Mouse (Mus musculus): Measurements from ENCODE around the gene Ccdc155. TPM values are rescaled to one million over a fixed set of nuclear protein-coding genes. Genes with fewer than 3 reads are reported as not detected.
"Not testable (repeated sequence)": the region's sequence is repeated elsewhere in the genome, so short reads cannot be mapped to it uniquely, and the experiment has no call there.

Gene Ccdc155
- polyA plus RNA-seq, 1 experiment from 2014 or later, result 0.50 TPM

DNA sequence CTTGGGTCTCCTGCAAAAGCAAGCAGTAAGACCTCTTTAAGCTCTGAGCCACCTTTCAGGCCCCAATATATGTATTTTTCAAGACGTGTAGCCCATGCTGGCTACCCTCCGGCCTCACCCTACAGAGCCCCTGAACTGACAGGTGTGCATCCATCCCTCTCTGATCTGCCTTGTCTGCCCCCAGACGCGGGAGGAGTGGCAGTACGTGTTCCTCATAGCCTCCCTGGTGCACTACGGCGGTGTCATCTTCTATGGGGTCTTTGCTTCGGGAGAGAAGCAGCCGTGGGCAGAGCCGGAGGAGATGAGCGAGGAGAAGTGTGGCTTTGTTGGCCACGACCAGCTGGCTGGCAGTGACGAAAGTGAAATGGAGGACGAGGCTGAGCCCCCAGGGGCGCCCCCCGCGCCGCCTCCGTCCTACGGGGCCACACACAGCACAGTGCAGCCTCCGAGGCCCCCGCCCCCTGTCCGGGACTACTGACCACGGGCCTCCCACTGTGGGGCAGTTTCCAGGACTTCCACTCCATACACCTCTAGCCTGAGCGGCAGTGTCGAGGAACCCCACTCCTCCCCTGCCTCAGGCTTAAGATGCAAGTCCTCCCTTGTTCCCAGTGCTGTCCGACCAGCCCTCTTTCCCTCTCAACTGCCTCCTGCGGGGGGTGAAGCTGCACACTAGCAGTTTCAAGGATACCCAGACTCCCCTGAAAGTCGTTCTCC, 30.0 kb downstream of the Ccdc155 start:
- Histone ChIP-seq H3K27me3 (ENCODE audit: control insufficient read depth, insufficient read depth, low read length) (peaks cover 77% of the 10 kb centered on the region), H3K36me3 (replicated peaks; ENCODE audit: control insufficient read depth, insufficient read depth) (no peaks in the 10 kb centered on the region), H3K4me1 (replicated peaks; ENCODE audit: control insufficient read depth, insufficient read depth, low read length) (0 out of 2 replicates have a peak, but pooled peaks cover 9% of the 10 kb centered on the region), H3K9me3 (ENCODE audit: control insufficient read depth, low read length) (0 out of 2 replicates have a peak, but pooled peaks cover 2% of the 10 kb centered on the region), H3K4me3 (replicated peaks; ENCODE audit: low read length) (no peak overlapping the region), H3K4me2 (replicated peaks) (no peak overlapping the region), H3K9ac (no peak overlapping the region), H3K27ac (no peak overlapping the region)
- 0 out of 2 replicates have a peak, but pooled peaks have one; percentile 34 for ATAC-seq (ENCODE audit: low FRiP score)
- 4% methylated on average over 28 of the region's 29 CpGs for WGBS
- DNase-seq (ENCODE audit: low spot score), result no peak

DNA sequence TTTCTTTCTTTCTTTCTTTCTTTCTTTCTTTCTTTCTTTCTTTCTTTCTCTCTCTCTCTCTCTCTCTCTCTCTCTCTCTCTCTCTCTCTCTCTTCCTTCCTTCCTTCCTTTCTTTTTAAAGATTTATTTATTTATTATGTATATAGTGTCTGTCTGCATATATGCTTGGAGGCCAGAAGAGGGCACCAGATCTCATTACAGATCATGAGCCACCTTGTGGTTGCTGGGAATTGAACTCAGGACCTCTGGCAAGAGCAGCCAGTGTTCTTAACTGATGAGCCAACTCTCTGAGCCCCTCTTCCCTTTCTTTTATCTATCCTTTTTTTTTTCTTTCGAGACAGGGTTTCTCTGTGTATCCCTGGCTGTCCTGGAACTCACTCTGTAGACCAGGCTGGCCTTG, 30.9 kb downstream of the Ccdc155 start:
- H3K4me1 ChIP-seq (replicated peaks; ENCODE audit: control insufficient read depth, insufficient read depth, low read length); H3K27ac ChIP-seq; H3K4me3 ChIP-seq (replicated peaks; ENCODE audit: low read length); ATAC-seq (ENCODE audit: low FRiP score); DNase-seq (ENCODE audit: low spot score); H3K9me3 ChIP-seq (ENCODE audit: control insufficient read depth, low read length); H3K36me3 ChIP-seq (replicated peaks; ENCODE audit: control insufficient read depth, insufficient read depth); H3K4me2 ChIP-seq (replicated peaks); H3K9ac ChIP-seq: not testable (repeated sequence)
- 62% methylated on average over 1 of the region's 1 CpGs for WGBS
- H3K27me3 ChIP-seq (ENCODE audit: control insufficient read depth, insufficient read depth, low read length), result peaks cover 77% of the 10 kb centered on the region

DNA sequence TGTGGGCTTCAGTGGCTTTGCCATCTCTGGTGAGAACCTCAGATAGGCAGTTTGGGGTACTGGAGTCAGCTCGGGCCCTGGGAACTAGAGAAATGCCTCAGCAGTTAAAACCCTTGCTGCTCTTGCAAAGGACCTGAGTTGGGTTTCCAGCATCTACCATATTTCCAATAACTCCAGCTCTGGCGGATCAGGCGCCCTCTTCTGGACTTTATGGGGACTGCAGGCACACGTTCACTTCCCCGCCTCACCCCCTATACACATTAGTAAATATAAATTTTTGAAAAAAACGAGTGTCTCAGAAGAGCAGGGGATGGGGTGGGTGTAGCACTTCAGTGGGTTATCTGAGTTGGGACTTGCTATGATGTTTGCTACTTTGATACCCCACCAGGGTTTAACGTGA, 31.7 kb downstream of the Ccdc155 start:
- 64% methylated on average over 7 of the region's 7 CpGs for WGBS
- DNase-seq (ENCODE audit: low spot score) (no peak), ATAC-seq (ENCODE audit: low FRiP score) (no peak)
- Histone ChIP-seq H3K27ac (no peak overlapping the region), H3K4me1 (replicated peaks; ENCODE audit: control insufficient read depth, insufficient read depth, low read length) (peaks cover 15% of the 10 kb centered on the region; the same call in 1 of the 2 replicates), H3K9me3 (ENCODE audit: control insufficient read depth, low read length) (0 out of 2 replicates have a peak, but pooled peaks cover 6% of the 10 kb centered on the region), H3K4me3 (replicated peaks; ENCODE audit: low read length) (no peak overlapping the region), H3K27me3 (ENCODE audit: control insufficient read depth, insufficient read depth, low read length) (peaks cover 77% of the 10 kb centered on the region), H3K4me2 (replicated peaks) (no peak overlapping the region), H3K9ac (no peak overlapping the region), H3K36me3 (replicated peaks; ENCODE audit: control insufficient read depth, insufficient read depth) (no peaks in the 10 kb centered on the region)

DNA sequence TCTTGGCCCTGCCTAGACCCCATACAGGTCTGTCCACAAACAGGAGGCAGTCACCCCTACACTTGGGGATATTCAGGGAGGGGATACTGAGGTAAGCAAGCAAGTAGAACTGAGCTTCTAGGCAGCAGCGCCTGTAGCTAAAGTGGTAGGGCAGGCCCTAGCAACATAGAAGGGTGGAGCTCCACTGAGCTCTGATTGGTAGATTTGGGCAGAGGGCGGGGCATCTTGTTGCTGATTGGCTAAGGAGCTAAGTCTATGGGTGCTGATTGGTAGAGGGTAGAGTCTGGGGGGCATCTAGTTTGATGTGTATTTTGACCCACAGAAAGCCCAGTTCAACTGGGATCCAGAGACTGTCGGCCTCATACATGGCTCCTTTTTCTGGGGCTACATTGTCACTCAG, 35.2 kb downstream of the Ccdc155 start:
- DNase-seq (ENCODE audit: low spot score) (no peak), ATAC-seq (ENCODE audit: low FRiP score) (no peak)
- H3K4me2 ChIP-seq (replicated peaks), result no peak overlapping the region
- 90% methylated on average over 3 of the region's 3 CpGs for WGBS
- peaks cover 77% of the 10 kb centered on the region for H3K27me3 ChIP-seq (ENCODE audit: control insufficient read depth, insufficient read depth, low read length)
- H3K4me3 ChIP-seq (replicated peaks; ENCODE audit: low read length), result no peak overlapping the region
- H3K4me1 ChIP-seq (replicated peaks; ENCODE audit: control insufficient read depth, insufficient read depth, low read length), result peaks cover 10% of the 10 kb centered on the region; the same call in 1 of the 2 replicates
- no peak overlapping the region for H3K27ac ChIP-seq
- H3K9me3 ChIP-seq (ENCODE audit: control insufficient read depth, low read length), result 0 out of 2 replicates have a peak, but pooled peaks cover 6% of the 10 kb centered on the region
- no peaks in the 10 kb centered on the region for H3K36me3 ChIP-seq (replicated peaks; ENCODE audit: control insufficient read depth, insufficient read depth)
- H3K9ac ChIP-seq, result no peak overlapping the region

DNA sequence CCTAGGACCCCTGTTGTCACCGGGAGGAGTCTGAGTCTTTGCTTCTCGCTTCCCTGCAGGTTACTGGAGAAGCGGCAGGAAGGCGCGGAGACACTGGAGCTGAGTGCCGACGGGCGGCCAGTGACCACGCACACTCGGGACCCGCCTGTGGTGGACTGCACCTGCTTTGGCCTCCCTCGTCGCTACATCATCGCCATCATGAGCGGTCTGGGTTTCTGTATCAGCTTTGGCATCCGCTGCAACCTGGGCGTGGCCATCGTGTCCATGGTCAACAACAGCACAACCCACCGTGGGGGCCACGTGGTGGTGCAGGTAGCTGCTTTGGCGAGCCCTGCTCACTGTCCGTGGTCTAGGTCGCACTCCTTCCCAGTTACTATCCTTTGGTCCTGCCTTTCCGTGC, 36.0 kb downstream of the Ccdc155 start:
- H3K4me3 ChIP-seq (replicated peaks; ENCODE audit: low read length), result 0 out of 2 replicates have a peak overlapping the region, but pooled peaks have one; percentile 6
- no peak overlapping the region for H3K27ac ChIP-seq
- no peak overlapping the region for H3K9ac ChIP-seq
- H3K36me3 ChIP-seq (replicated peaks; ENCODE audit: control insufficient read depth, insufficient read depth), result no peaks in the 10 kb centered on the region
- peaks cover 78% of the 10 kb centered on the region for H3K27me3 ChIP-seq (ENCODE audit: control insufficient read depth, insufficient read depth, low read length)
- peak overlapping the region; percentile 11; the same call in 1 of the 2 replicates for H3K4me2 ChIP-seq (replicated peaks)
- DNase-seq (ENCODE audit: low spot score) (no peak), ATAC-seq (ENCODE audit: low FRiP score) (no peak)
- 2% methylated on average over 24 of the region's 24 CpGs for WGBS
- H3K4me1 ChIP-seq (replicated peaks; ENCODE audit: control insufficient read depth, insufficient read depth, low read length), result peaks cover 16% of the 10 kb centered on the region; the same call in 1 of the 2 replicates
- H3K9me3 ChIP-seq (ENCODE audit: control insufficient read depth, low read length), result 0 out of 2 replicates have a peak, but pooled peaks cover 6% of the 10 kb centered on the region

DNA sequence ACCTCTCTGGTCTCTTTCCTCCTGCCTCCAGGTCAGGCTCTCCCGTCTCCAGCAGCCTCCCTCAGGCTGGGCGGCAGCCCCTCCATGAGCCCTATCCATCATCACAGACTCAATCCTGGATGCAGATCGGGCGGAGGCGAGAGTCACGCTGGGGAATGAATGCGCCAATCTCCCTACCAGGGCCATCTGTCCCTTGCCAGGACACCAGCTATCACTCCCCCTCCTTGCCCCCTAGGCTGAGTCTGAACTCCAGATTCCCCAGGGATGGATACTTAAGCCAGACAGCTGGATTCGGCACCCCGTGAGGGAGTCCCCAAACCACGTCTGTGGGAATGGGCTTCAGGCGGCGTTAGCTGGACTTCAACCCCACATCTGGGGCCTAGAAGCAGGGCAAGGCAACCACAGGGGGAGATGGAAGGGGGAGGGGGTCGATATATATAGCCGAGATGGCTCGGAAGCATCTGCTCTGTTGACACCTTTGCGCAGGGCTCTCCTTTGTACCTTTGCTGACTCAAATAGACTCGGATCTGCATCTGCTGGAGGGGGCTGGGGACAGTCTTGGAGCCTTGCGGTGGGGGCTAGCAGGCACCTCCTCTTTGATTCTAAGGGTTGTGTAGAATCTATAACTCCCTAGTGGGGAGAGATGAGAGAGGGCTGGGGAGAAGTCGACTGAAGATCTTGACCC, 36.8 kb downstream of the Ccdc155 start:
- 0 out of 2 replicates have a peak, but pooled peaks cover 6% of the 10 kb centered on the region for H3K9me3 ChIP-seq (ENCODE audit: control insufficient read depth, low read length)
- no peaks in the 10 kb centered on the region for H3K36me3 ChIP-seq (replicated peaks; ENCODE audit: control insufficient read depth, insufficient read depth)
- no peak overlapping the region for H3K27ac ChIP-seq
- WGBS, result under 1% methylated on average over 19 of the region's 19 CpGs
- H3K4me1 ChIP-seq (replicated peaks; ENCODE audit: control insufficient read depth, insufficient read depth, low read length), result peaks cover 18% of the 10 kb centered on the region; the same call in 1 of the 2 replicates
- DNase-seq (ENCODE audit: low spot score), result no peak
- no peak for ATAC-seq (ENCODE audit: low FRiP score)
- peaks cover 85% of the 10 kb centered on the region for H3K27me3 ChIP-seq (ENCODE audit: control insufficient read depth, insufficient read depth, low read length)
- no peak overlapping the region; the same call in 1 of the 2 replicates for H3K9ac ChIP-seq
- H3K4me3 ChIP-seq (replicated peaks; ENCODE audit: low read length), result no peak overlapping the region
- peak overlapping the region; percentile 22; the same call in 1 of the 2 replicates for H3K4me2 ChIP-seq (replicated peaks)

DNA sequence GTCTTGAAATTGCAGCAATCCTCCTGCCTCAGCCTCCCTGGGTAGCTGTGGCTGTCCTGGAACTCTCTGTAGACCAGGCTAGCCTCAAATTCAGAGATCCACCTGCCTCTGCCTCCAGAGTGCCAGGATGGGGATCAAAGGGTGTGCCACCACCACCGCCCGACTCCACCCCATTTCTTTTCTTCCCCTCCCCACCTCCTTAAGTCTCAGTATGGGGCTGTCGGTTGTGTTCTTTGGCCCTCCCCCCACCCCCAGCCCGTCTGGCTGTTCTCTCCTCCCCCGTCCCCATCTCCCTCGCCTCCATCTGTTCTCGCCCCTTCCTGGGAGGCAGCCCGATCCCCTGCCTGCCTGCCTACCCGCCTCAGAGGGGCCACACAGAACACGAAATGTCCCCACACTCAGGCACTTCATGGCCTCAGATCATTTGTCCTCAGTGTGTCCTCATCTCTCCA, 37.7 kb downstream of the Ccdc155 start:
- Histone ChIP-seq H3K9ac (no peak overlapping the region), H3K36me3 (replicated peaks; ENCODE audit: control insufficient read depth, insufficient read depth) (no peaks in the 10 kb centered on the region), H3K27me3 (ENCODE audit: control insufficient read depth, insufficient read depth, low read length) (peaks cover 81% of the 10 kb centered on the region), H3K27ac (no peak overlapping the region), H3K4me3 (replicated peaks; ENCODE audit: low read length) (no peak overlapping the region), H3K4me1 (replicated peaks; ENCODE audit: control insufficient read depth, insufficient read depth, low read length) (peaks cover 27% of the 10 kb centered on the region), H3K9me3 (ENCODE audit: control insufficient read depth, low read length) (0 out of 2 replicates have a peak, but pooled peaks cover 6% of the 10 kb centered on the region), H3K4me2 (replicated peaks) (no peak overlapping the region)
- 24% methylated on average over 10 of the region's 10 CpGs for WGBS
- ATAC-seq (ENCODE audit: low FRiP score) (no peak), DNase-seq (ENCODE audit: low spot score) (no peak)

DNA sequence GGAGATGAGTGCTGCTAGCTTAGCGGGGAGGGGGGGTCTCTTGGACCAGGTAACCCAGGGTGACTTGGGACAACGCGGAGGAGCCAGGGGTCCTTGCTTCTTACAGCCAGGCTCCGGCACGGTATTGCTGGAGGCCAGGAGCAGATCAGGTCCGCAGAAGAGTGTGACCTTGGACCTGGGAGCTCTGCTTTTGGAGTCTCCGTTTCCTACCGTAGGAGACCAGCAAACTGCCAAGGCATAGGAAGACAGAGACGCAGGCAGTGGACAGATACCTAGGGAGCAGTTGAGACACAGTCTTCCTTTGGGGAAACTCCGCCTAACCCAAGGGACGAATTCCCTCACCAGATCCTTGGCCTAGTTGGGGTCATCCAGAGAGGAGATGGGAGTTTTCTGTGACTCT, 39.0 kb downstream of the Ccdc155 start:
- ATAC-seq (ENCODE audit: low FRiP score) (no peak), DNase-seq (ENCODE audit: low spot score) (no peak)
- 0 out of 2 replicates have a peak, but pooled peaks cover 6% of the 10 kb centered on the region for H3K9me3 ChIP-seq (ENCODE audit: control insufficient read depth, low read length)
- H3K4me2 ChIP-seq (replicated peaks), result no peak overlapping the region
- H3K4me1 ChIP-seq (replicated peaks; ENCODE audit: control insufficient read depth, insufficient read depth, low read length), result peaks cover 28% of the 10 kb centered on the region
- H3K9ac ChIP-seq, result no peak overlapping the region
- no peaks in the 10 kb centered on the region for H3K36me3 ChIP-seq (replicated peaks; ENCODE audit: control insufficient read depth, insufficient read depth)
- peaks cover 80% of the 10 kb centered on the region for H3K27me3 ChIP-seq (ENCODE audit: control insufficient read depth, insufficient read depth, low read length)
- no peak overlapping the region for H3K4me3 ChIP-seq (replicated peaks; ENCODE audit: low read length)
- H3K27ac ChIP-seq, result no peak overlapping the region
- WGBS, result 45% methylated on average over 11 of the region's 11 CpGs

DNA sequence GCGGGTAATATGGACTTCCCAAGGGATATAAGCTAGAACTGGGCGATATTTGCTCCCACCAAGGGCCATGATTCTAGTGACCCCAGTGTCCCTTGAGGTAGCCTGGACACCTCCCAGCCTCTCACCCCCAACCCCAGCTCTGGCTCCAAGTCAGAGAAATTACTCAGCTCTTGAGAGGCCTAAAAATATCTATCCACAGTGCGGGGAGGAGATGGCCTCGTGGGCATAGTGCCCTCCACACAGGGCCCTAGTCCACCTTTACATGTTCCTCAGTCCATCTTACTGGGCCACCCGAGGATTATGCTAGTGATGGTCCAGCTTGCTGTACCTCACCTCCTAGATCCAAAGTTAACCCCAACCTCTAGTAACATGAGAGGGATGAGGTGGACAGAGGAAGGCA, 39.9 kb downstream of the Ccdc155 start:
- DNase-seq (ENCODE audit: low spot score) (no peak), ATAC-seq (ENCODE audit: low FRiP score) (no peak)
- Histone ChIP-seq H3K27ac (no peak overlapping the region), H3K36me3 (replicated peaks; ENCODE audit: control insufficient read depth, insufficient read depth) (0 out of 2 replicates have a peak, but pooled peaks cover 9% of the 10 kb centered on the region), H3K4me3 (replicated peaks; ENCODE audit: low read length) (no peak overlapping the region), H3K9me3 (ENCODE audit: control insufficient read depth, low read length) (0 out of 2 replicates have a peak, but pooled peaks cover 5% of the 10 kb centered on the region), H3K4me2 (replicated peaks) (no peak overlapping the region), H3K9ac (no peak overlapping the region), H3K4me1 (replicated peaks; ENCODE audit: control insufficient read depth, insufficient read depth, low read length) (peaks cover 28% of the 10 kb centered on the region), H3K27me3 (ENCODE audit: control insufficient read depth, insufficient read depth, low read length) (peaks cover 74% of the 10 kb centered on the region)
- 69% methylated on average over 5 of the region's 5 CpGs for WGBS

Data from hindbrain, embryonic 14.5 days (tissue).